Mouse (Mus musculus) liver, adult 2 months (tissue): Measurements from ENCODE around the gene Fam78b.

Experiments used
- CTCF ChIP-seq: fragments of 200-500 bp; IDR thresholded peaks from 2 replicates; pipeline ENCODE4 v1.5.1; 2011; ENCODE audit warnings: low read depth, low read length, control low read depth
- POLR2A ChIP-seq: fragments of 200-500 bp; IDR thresholded peaks from 2 replicates; pipeline ENCODE4 v1.6.1; 2011; ENCODE audit warnings: low read length, control low read depth; ENCODE audit not compliant: insufficient read depth; ENCODE audit errors: extremely low read depth

DNA sequence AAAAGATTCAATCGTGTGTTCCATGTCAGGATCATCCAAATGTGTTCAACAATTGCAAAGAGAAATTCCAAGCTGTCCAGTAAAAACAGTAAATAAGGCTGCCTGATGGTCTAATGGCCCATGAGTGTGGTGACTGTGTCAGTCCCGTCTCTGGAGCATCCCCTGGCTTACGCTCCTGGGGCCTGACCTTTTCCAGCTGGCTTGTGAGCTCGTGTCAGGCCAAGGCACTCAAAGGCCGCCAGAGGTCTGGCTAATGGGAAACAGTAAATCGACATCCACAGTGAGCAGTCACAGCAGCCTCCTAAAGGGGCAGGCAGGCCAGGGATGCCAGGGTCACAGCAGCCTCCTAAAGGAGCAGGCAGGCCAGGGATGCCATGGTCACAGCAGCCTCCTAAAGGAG is 10.1 kb downstream of the Fam78b start:
- TF ChIP-seq CTCF (no peak), POLR2A (no peak)
